Mouse (Mus musculus): Measurements from ENCODE around the gene Elmo3. TPM values are rescaled to one million over a fixed set of nuclear protein-coding genes. Genes with fewer than 3 reads are reported as not detected.

Gene Elmo3
- 8.1 TPM for polyA plus RNA-seq (2017; shearing (Covaris generic))

GRCm38 (mm10) chr8:105305211-105306145 is at the start of gene Elmo3:
Elmo3 (plus strand) TSS chr8:105305601.

GRCm38 (mm10) chr8:105264024-105264982 is 41.1 kb upstream of the Elmo3 start, which contains the start of the genes Tradd and Fbxl8:
Tradd (minus strand) TSS chr8:105264609.
Fbxl8 (plus strand) TSS chr8:105264648.

GRCm38 (mm10) chr8:105269461-105269947 is 35.9 kb upstream of the Elmo3 start, which contains the start of gene Hsf4:
Hsf4 (plus strand) TSS chr8:105269801.

GRCm38 (mm10) chr8:105275840-105276239 is 29.6 kb upstream of the Elmo3 start, which contains the start of gene Nol3:
Nol3 (plus strand) TSS chr8:105276140.

GRCm38 (mm10) chr8:105289805-105290460 is 15.5 kb upstream of the Elmo3 start, which contains the start of gene 4931428F04Rik:
4931428F04Rik (minus strand) TSS chr8:105289864.

GRCm38 (mm10) chr8:105295895-105296573 is 9.4 kb upstream of the Elmo3 start, which contains the start of gene Exoc3l:
Exoc3l (minus strand) TSS chr8:105296101.

GRCm38 (mm10) chr8:105297511-105298192 is 7.7 kb upstream of the Elmo3 start, which contains the start of gene E2f4:
E2f4 (plus strand) TSS chr8:105297663.

GRCm38 (mm10) chr8:105326141-105326672 is 20.8 kb downstream of the Elmo3 start, which contains the start of the genes Lrrc29 and Tmem208:
Lrrc29 (minus strand) TSS chr8:105326278.
Tmem208 (plus strand) TSS chr8:105326354.

GRCm38 (mm10) chr8:105347428-105348221 is 42.2 kb downstream of the Elmo3 start, which contains the start of gene Fhod1:
Fhod1 (minus strand) TSS chr8:105347953.

GRCm38 (mm10) chr8:105348450-105349095 is 43.2 kb downstream of the Elmo3 start, which contains the start of gene Slc9a5:
Slc9a5 (plus strand) TSS chr8:105348843.

Other genes starting within 250 kb of the Elmo3 start
- not detected for gene Ces3b, start 221.8 kb upstream of the Elmo3 start, polyA plus RNA-seq (2017; shearing (Covaris generic))
- gene Ces4a, start 173.8 kb upstream of the Elmo3 start, polyA plus RNA-seq (2017; shearing (Covaris generic)) = not detected
- 27.3 TPM for gene Cbfb, start 134.9 kb upstream of the Elmo3 start, polyA plus RNA-seq (2017; shearing (Covaris generic))
- 30.6 TPM for gene D230025D16Rik, start 80.5 kb upstream of the Elmo3 start, polyA plus RNA-seq (2017; shearing (Covaris generic))
- gene B3gnt9, start 50.4 kb upstream of the Elmo3 start, polyA plus RNA-seq (2017; shearing (Covaris generic)) = 0.93 TPM
- gene Tradd, start 41.0 kb upstream of the Elmo3 start, polyA plus RNA-seq (2017; shearing (Covaris generic)) = 48.9 TPM
- 23.4 TPM for gene Fbxl8, start 41.0 kb upstream of the Elmo3 start, polyA plus RNA-seq (2017; shearing (Covaris generic))
- gene Hsf4, start 35.8 kb upstream of the Elmo3 start, polyA plus RNA-seq (2017; shearing (Covaris generic)) = 0.86 TPM
- not detected for gene Nol3, start 29.5 kb upstream of the Elmo3 start, polyA plus RNA-seq (2017; shearing (Covaris generic))
- 1.9 TPM for gene 4931428F04Rik, start 15.7 kb upstream of the Elmo3 start, polyA plus RNA-seq (2017; shearing (Covaris generic))
- 2.1 TPM for gene Exoc3l, start 9.5 kb upstream of the Elmo3 start, polyA plus RNA-seq (2017; shearing (Covaris generic))
- 82.3 TPM for gene E2f4, start 7.9 kb upstream of the Elmo3 start, polyA plus RNA-seq (2017; shearing (Covaris generic))
- gene Lrrc29, start 20.7 kb downstream of the Elmo3 start, polyA plus RNA-seq (2017; shearing (Covaris generic)) = 2.6 TPM
- 151 TPM for gene Tmem208, start 20.8 kb downstream of the Elmo3 start, polyA plus RNA-seq (2017; shearing (Covaris generic))
- 1.8 TPM for gene Fhod1, start 42.4 kb downstream of the Elmo3 start, polyA plus RNA-seq (2017; shearing (Covaris generic))
- 0.59 TPM for gene Slc9a5, start 43.2 kb downstream of the Elmo3 start, polyA plus RNA-seq (2017; shearing (Covaris generic))
- not detected for gene Plekhg4, start 67.7 kb downstream of the Elmo3 start, polyA plus RNA-seq (2017; shearing (Covaris generic))
- gene Kctd19, start 107.9 kb downstream of the Elmo3 start, polyA plus RNA-seq (2017; shearing (Covaris generic)) = not detected
- gene Lrrc36, start 108.0 kb downstream of the Elmo3 start, polyA plus RNA-seq (2017; shearing (Covaris generic)) = not detected
- gene Tppp3, start 165.9 kb downstream of the Elmo3 start, polyA plus RNA-seq (2017; shearing (Covaris generic)) = 1.3 TPM
- 2.2 TPM for gene Zdhhc1, start 191.3 kb downstream of the Elmo3 start, polyA plus RNA-seq (2017; shearing (Covaris generic))
- not detected for gene Hsd11b2, start 213.2 kb downstream of the Elmo3 start, polyA plus RNA-seq (2017; shearing (Covaris generic))